Mouse (Mus musculus): Measurements from ENCODE around the gene Cideb.

Gene Cideb

GRCm38 (mm10) chr14:55763166-55763565 lies 4.9 kb upstream of the Cideb start:
- DNase-seq, result no peak

GRCm38 (mm10) chr14:55762001-55762821 lies 4.0 kb upstream of the Cideb start:
- no peak for DNase-seq

- no peak for DNase-seq
These were observed 2.9 kb upstream of the Cideb start, which contains the start of gene Ltb4r2 for GRCm38 (mm10) chr14:55761163-55761562. Gene Ltb4r2, plus strand, starts transcription at chr14:55761428.

GRCm38 (mm10) chr14:55760156-55760555 lies 1.9 kb upstream of the Cideb start:
- peak; percentile 57 to 86 for DNase-seq

GRCm38 (mm10) chr14:55757566-55757965 lies 692 bp downstream of the Cideb start:
- DNase-seq, result no peak

- DNase-seq, result no peak
These were observed 11.0 kb downstream of the Cideb start for GRCm38 (mm10) chr14:55747051-55747847.

GRCm38 (mm10) chr14:55745861-55746237 lies 12.4 kb downstream of the Cideb start:
- DNase-seq, result no peak

- peak; percentile 77 to 84 for DNase-seq
These were observed 12.9 kb downstream of the Cideb start, which contains the start of the genes Dhrs1 and Nop9 for GRCm38 (mm10) chr14:55745180-55745860. Gene Dhrs1, minus strand, starts transcription at chr14:55745690. Gene Nop9, plus strand, starts transcription at chr14:55745693.

- peak; percentile 72 to 89 for DNase-seq
These were observed 14.5 kb downstream of the Cideb start for GRCm38 (mm10) chr14:55743711-55744110.

GRCm38 (mm10) chr14:55737086-55737687 lies 21.1 kb downstream of the Cideb start:
- DNase-seq, result no peak

GRCm38 (mm10) chr14:55735758-55736157 lies 22.5 kb downstream of the Cideb start:
- no peak for DNase-seq

GRCm38 (mm10) chr14:55735334-55735733 lies 22.9 kb downstream of the Cideb start:
- no peak for DNase-seq

GRCm38 (mm10) chr14:55734869-55735268 lies 23.4 kb downstream of the Cideb start:
- no peak for DNase-seq

GRCm38 (mm10) chr14:55733889-55734288 lies 24.4 kb downstream of the Cideb start:
- DNase-seq, result no peak

- no peak for DNase-seq
These were observed 27.7 kb downstream of the Cideb start for GRCm38 (mm10) chr14:55730531-55731032.

GRCm38 (mm10) chr14:55730116-55730515 lies 28.1 kb downstream of the Cideb start:
- no peak for DNase-seq

- no peak for DNase-seq
These were observed 30.2 kb downstream of the Cideb start for GRCm38 (mm10) chr14:55727889-55728685.

GRCm38 (mm10) chr14:55726261-55726660 lies 32.0 kb downstream of the Cideb start:
- DNase-seq, result no peak

GRCm38 (mm10) chr14:55724411-55724871 lies 33.8 kb downstream of the Cideb start:
- DNase-seq, result peak; percentile 38 to 49

GRCm38 (mm10) chr14:55723433-55723832 lies 34.8 kb downstream of the Cideb start:
- no peak for DNase-seq

GRCm38 (mm10) chr14:55722438-55722945 lies 35.8 kb downstream of the Cideb start:
- DNase-seq, result no peak
